13 mouse cellular contexts compared by ENCODE assay signal in genomic region chr5:136796917-136797316, GRCm38 (mm10).
A peak's percentile ranks its signal among the peaks of the same experiment; 100 is the strongest.
DNase-seq lines count a peak whose midpoint lies in the region; ATAC-seq lines count a peak whose summit lies in the region.
"Had no signal": no experiment of that assay in that cellular context is flagged by ENCODE, and none has a peak within 500 bp of the region (broad histone marks: within the 10 kb centered on the region; RNA-seq: fewer than 3 reads in every experiment).

No protein-coding gene starts in this region.

- DNase-seq in kidney, postnatal 36 days, result no peak
- DNase-seq in midbrain, embryonic 14.5 days, result no peak
- no peak for DNase-seq in cerebellum, adult 11 months
- DNase-seq: cerebellum, adult 2 months; heart, postnatal 4 days had no signal

- peak overlapping the region; percentile 59; the same call in 1 of the 2 replicates for H3K27ac ChIP-seq in kidney, embryonic 14.5 days (ENCODE audit: low read depth, low read length)
- no peak overlapping the region for H3K27ac ChIP-seq in midbrain, embryonic 13.5 days
- no peak overlapping the region for H3K27ac ChIP-seq in midbrain, embryonic 14.5 days (replicated peaks; ENCODE audit: low read depth, low read length)
- peak overlapping the region; percentile 69 for H3K27ac ChIP-seq in embryonic facial prominence, embryonic 12.5 days
- peak overlapping the region; percentile 52; the same call in 1 of the 2 replicates for H3K27ac ChIP-seq in limb, embryonic 13.5 days
- H3K27ac ChIP-seq: forebrain, embryonic 13.5 days; liver, embryonic 15.5 days had no signal

- H3K27me3 ChIP-seq in kidney, embryonic 14.5 days (ENCODE audit: control insufficient read depth, insufficient read depth, low read length), result no peaks in the 10 kb centered on the region
- no peaks in the 10 kb centered on the region for H3K27me3 ChIP-seq in midbrain, embryonic 13.5 days
- no peaks in the 10 kb centered on the region for H3K27me3 ChIP-seq in midbrain, embryonic 14.5 days (ENCODE audit: control insufficient read depth, insufficient read depth, low read length)
- H3K27me3 ChIP-seq in embryonic facial prominence, embryonic 12.5 days, result no peaks in the 10 kb centered on the region
- H3K27me3 ChIP-seq in limb, embryonic 13.5 days, result no peaks in the 10 kb centered on the region
- H3K27me3 ChIP-seq: forebrain, embryonic 13.5 days; liver, embryonic 15.5 days had no signal

- peak; percentile 36 for ATAC-seq in kidney, embryonic 14.5 days (ENCODE audit: low FRiP score, low TSS enrichment)
- ATAC-seq in midbrain, embryonic 13.5 days, result 0 out of 2 replicates have a peak, but pooled peaks have one; percentile 17
- ATAC-seq in midbrain, embryonic 14.5 days (ENCODE audit: low FRiP score, low TSS enrichment), result no peak
- 0 out of 2 replicates have a peak, but pooled peaks have one; percentile 26 for ATAC-seq in embryonic facial prominence, embryonic 12.5 days (ENCODE audit: insufficient number of reproducible peaks, insufficient read depth, low FRiP score, low TSS enrichment)
- no peak for ATAC-seq in limb, embryonic 13.5 days (ENCODE audit: low FRiP score, low read depth)
- ATAC-seq: activated CD4-positive, CD25-positive, alpha-beta regulatory T cell, adult 4 months; forebrain, embryonic 13.5 days; inflammation-experienced regulatory T-cells, adult 6 months had no signal

- no peaks in the 10 kb centered on the region for H3K36me3 ChIP-seq in kidney, embryonic 14.5 days (ENCODE audit: control insufficient read depth, insufficient read depth, low read length)
- H3K36me3 ChIP-seq in midbrain, embryonic 13.5 days, result no peaks in the 10 kb centered on the region
- no peaks in the 10 kb centered on the region for H3K36me3 ChIP-seq in midbrain, embryonic 14.5 days (ENCODE audit: control insufficient read depth, insufficient read depth, low read length)
- H3K36me3 ChIP-seq in embryonic facial prominence, embryonic 12.5 days, result peaks cover 23% of the 10 kb centered on the region
- peaks cover 16% of the 10 kb centered on the region for H3K36me3 ChIP-seq in limb, embryonic 13.5 days
- H3K36me3 ChIP-seq: liver, embryonic 15.5 days had no signal

- no peak overlapping the region for H3K4me3 ChIP-seq in kidney, embryonic 14.5 days (ENCODE audit: low read length)
- no peak overlapping the region for H3K4me3 ChIP-seq in midbrain, embryonic 13.5 days (replicated peaks)
- no peak overlapping the region for H3K4me3 ChIP-seq in midbrain, embryonic 14.5 days (replicated peaks; ENCODE audit: low read depth, low read length)
- H3K4me3 ChIP-seq in embryonic facial prominence, embryonic 12.5 days, result no peak overlapping the region
- no peak overlapping the region for H3K4me3 ChIP-seq in limb, embryonic 13.5 days
- H3K4me3 ChIP-seq: forebrain, embryonic 13.5 days; liver, embryonic 15.5 days had no signal

- H3K4me1 ChIP-seq in kidney, embryonic 14.5 days (ENCODE audit: control insufficient read depth, insufficient read depth, low read length), result 0 out of 2 replicates have a peak, but pooled peaks cover 4% of the 10 kb centered on the region
- H3K4me1 ChIP-seq in midbrain, embryonic 13.5 days (replicated peaks), result no peaks in the 10 kb centered on the region; the same call in 1 of the 2 replicates
- no peaks in the 10 kb centered on the region for H3K4me1 ChIP-seq in midbrain, embryonic 14.5 days (ENCODE audit: control insufficient read depth, insufficient read depth, low read length)
- H3K4me1 ChIP-seq in embryonic facial prominence, embryonic 12.5 days, result peaks cover 30% of the 10 kb centered on the region
- peaks cover 40% of the 10 kb centered on the region for H3K4me1 ChIP-seq in limb, embryonic 13.5 days
- H3K4me1 ChIP-seq: forebrain, embryonic 13.5 days; liver, embryonic 15.5 days had no signal

- no peak overlapping the region for H3K4me2 ChIP-seq in kidney, embryonic 14.5 days (replicated peaks; ENCODE audit: low read depth, low read length)
- no peak overlapping the region for H3K4me2 ChIP-seq in midbrain, embryonic 13.5 days (replicated peaks)
- no peak overlapping the region for H3K4me2 ChIP-seq in midbrain, embryonic 14.5 days (ENCODE audit: low read length)
- H3K4me2 ChIP-seq in embryonic facial prominence, embryonic 12.5 days (replicated peaks), result no peak overlapping the region
- no peak overlapping the region for H3K4me2 ChIP-seq in limb, embryonic 13.5 days (replicated peaks)
- H3K4me2 ChIP-seq: forebrain, embryonic 13.5 days; liver, embryonic 15.5 days had no signal

- WGBS in kidney, embryonic 14.5 days, result 3% methylated on average over 2 of the region's 2 CpGs
- 34% methylated on average over 2 of the region's 2 CpGs for WGBS in midbrain, embryonic 13.5 days
- WGBS in midbrain, embryonic 14.5 days, result 21% methylated on average over 2 of the region's 2 CpGs
- WGBS in embryonic facial prominence, embryonic 12.5 days, result 13% methylated on average over 2 of the region's 2 CpGs
- WGBS in limb, embryonic 13.5 days, result 12% methylated on average over 2 of the region's 2 CpGs

- H3K9me3 ChIP-seq in kidney, embryonic 14.5 days (ENCODE audit: control insufficient read depth, low read length), result no peaks in the 10 kb centered on the region
- no peaks in the 10 kb centered on the region for H3K9me3 ChIP-seq in midbrain, embryonic 13.5 days
- no peaks in the 10 kb centered on the region for H3K9me3 ChIP-seq in midbrain, embryonic 14.5 days (ENCODE audit: control insufficient read depth, low read length)
- peaks cover 3% of the 10 kb centered on the region; the same call in 1 of the 2 replicates for H3K9me3 ChIP-seq in embryonic facial prominence, embryonic 12.5 days
- H3K9me3 ChIP-seq in limb, embryonic 13.5 days, result no peaks in the 10 kb centered on the region; the same call in 1 of the 2 replicates
- H3K9me3 ChIP-seq: forebrain, embryonic 13.5 days; liver, embryonic 15.5 days had no signal

- H3K9ac ChIP-seq in kidney, embryonic 14.5 days (ENCODE audit: low read depth, low read length), result no peak overlapping the region
- no peak overlapping the region for H3K9ac ChIP-seq in midbrain, embryonic 13.5 days (replicated peaks)
- no peak overlapping the region for H3K9ac ChIP-seq in midbrain, embryonic 14.5 days (replicated peaks; ENCODE audit: low read length)
- H3K9ac ChIP-seq in embryonic facial prominence, embryonic 12.5 days, result no peak overlapping the region
- no peak overlapping the region for H3K9ac ChIP-seq in limb, embryonic 13.5 days
- H3K9ac ChIP-seq: forebrain, embryonic 13.5 days; liver, embryonic 15.5 days had no signal

Comparison
In these comparisons a context has a peak if more than half of its experiments do, and no peak if none do; other contexts are left out.
1. ATAC-seq: peak in kidney, embryonic 14.5 days (single experiment), midbrain, embryonic 13.5 days (single experiment) and embryonic facial prominence, embryonic 12.5 days (single experiment); none in midbrain, embryonic 14.5 days (single experiment) and limb, embryonic 13.5 days (single experiment).
2. H3K27ac ChIP-seq: peak in kidney, embryonic 14.5 days (single experiment), embryonic facial prominence, embryonic 12.5 days (single experiment) and limb, embryonic 13.5 days (single experiment); none in midbrain, embryonic 13.5 days (single experiment) and midbrain, embryonic 14.5 days (single experiment).